ENCODE assay signal across 23 mouse cellular contexts in genomic region chr3:98418991-98419785, GRCm38 (mm10). TPM values are rescaled to one million over a fixed set of nuclear protein-coding genes. Genes with fewer than 3 reads are reported as not detected.
DNase-seq lines count a peak whose midpoint lies in the region; ATAC-seq lines count a peak whose summit lies in the region.
"Had no signal": no experiment of that assay in that cellular context is flagged by ENCODE, and none has a peak within 500 bp of the region (broad histone marks: within the 10 kb centered on the region; RNA-seq: fewer than 3 reads in every experiment).

No protein-coding gene starts in this region.

- no peaks in the 10 kb centered on the region for H3K9me3 ChIP-seq in liver, embryonic 16.5 days (replicated peaks; ENCODE audit: control insufficient read depth, low read length)
- no peaks in the 10 kb centered on the region for H3K9me3 ChIP-seq in liver, embryonic 12.5 days (replicated peaks)
- H3K9me3 ChIP-seq in intestine, embryonic 16.5 days (ENCODE audit: control insufficient read depth, low read length), result no peaks in the 10 kb centered on the region
- no peaks in the 10 kb centered on the region for H3K9me3 ChIP-seq in kidney, embryonic 14.5 days (ENCODE audit: control insufficient read depth, low read length)
- H3K9me3 ChIP-seq: embryonic facial prominence, embryonic 12.5 days; heart, embryonic 12.5 days; hindbrain, embryonic 10.5 days; limb, embryonic 10.5 days; midbrain, embryonic 15.5 days; neural tube, embryonic 12.5 days had no signal

- WGBS in liver, embryonic 16.5 days (ENCODE audit: insufficient replicate concordance), result 41% methylated on average over 6 of the region's 6 CpGs
- 59% methylated on average over 6 of the region's 6 CpGs for WGBS in liver, embryonic 12.5 days (ENCODE audit: insufficient replicate concordance)
- 38% methylated on average over 6 of the region's 6 CpGs for WGBS in intestine, embryonic 16.5 days
- 21% methylated on average over 6 of the region's 6 CpGs for WGBS in kidney, embryonic 14.5 days

- H3K36me3 ChIP-seq in liver, embryonic 16.5 days (ENCODE audit: control insufficient read depth, insufficient read depth), result no peaks in the 10 kb centered on the region
- no peaks in the 10 kb centered on the region for H3K36me3 ChIP-seq in liver, embryonic 12.5 days
- H3K36me3 ChIP-seq in intestine, embryonic 16.5 days (ENCODE audit: control insufficient read depth, insufficient read depth, low read length), result no peaks in the 10 kb centered on the region
- no peaks in the 10 kb centered on the region for H3K36me3 ChIP-seq in kidney, embryonic 14.5 days (ENCODE audit: control insufficient read depth, insufficient read depth, low read length)
- H3K36me3 ChIP-seq: embryonic facial prominence, embryonic 12.5 days; heart, embryonic 12.5 days; hindbrain, embryonic 10.5 days; limb, embryonic 10.5 days; midbrain, embryonic 15.5 days; neural tube, embryonic 12.5 days had no signal

- peak; percentile 47; the same call in 1 of the 2 replicates for ATAC-seq in liver, embryonic 16.5 days (ENCODE audit: low read depth)
- no peak for ATAC-seq in liver, embryonic 12.5 days
- peak; percentile 54 for ATAC-seq in intestine, embryonic 16.5 days
- ATAC-seq in kidney, embryonic 14.5 days (ENCODE audit: low FRiP score, low TSS enrichment), result peak; percentile 32; the same call in 1 of the 2 replicates
- ATAC-seq: CD4-positive, CD25-positive, alpha-beta regulatory T cell, adult 4 months; midbrain, embryonic 15.5 days had no signal

- no peak overlapping the region for H3K9ac ChIP-seq in liver, embryonic 16.5 days (ENCODE audit: low read depth, low read length)
- no peak overlapping the region for H3K9ac ChIP-seq in liver, embryonic 12.5 days
- H3K9ac ChIP-seq in intestine, embryonic 16.5 days (ENCODE audit: low read depth, low read length), result no peak overlapping the region
- H3K9ac ChIP-seq in kidney, embryonic 14.5 days (ENCODE audit: low read depth, low read length), result no peak overlapping the region
- H3K9ac ChIP-seq: embryonic facial prominence, embryonic 12.5 days; heart, embryonic 12.5 days; liver, embryonic 14.5 days; midbrain, embryonic 15.5 days; neural tube, embryonic 12.5 days had no signal

- H3K27me3 ChIP-seq in liver, embryonic 16.5 days (ENCODE audit: control insufficient read depth, insufficient read depth, low read depth, low read length), result no peaks in the 10 kb centered on the region
- H3K27me3 ChIP-seq in liver, embryonic 12.5 days (replicated peaks), result no peaks in the 10 kb centered on the region
- no peaks in the 10 kb centered on the region for H3K27me3 ChIP-seq in intestine, embryonic 16.5 days (replicated peaks; ENCODE audit: control insufficient read depth, insufficient read depth, low read length)
- H3K27me3 ChIP-seq in kidney, embryonic 14.5 days (ENCODE audit: control insufficient read depth, insufficient read depth, low read length), result no peaks in the 10 kb centered on the region
- H3K27me3 ChIP-seq: embryonic facial prominence, embryonic 12.5 days; heart, embryonic 12.5 days; midbrain, embryonic 15.5 days; neural tube, embryonic 12.5 days had no signal

- no peak overlapping the region for H3K27ac ChIP-seq in liver, embryonic 16.5 days (ENCODE audit: low read length)
- no peak overlapping the region for H3K27ac ChIP-seq in liver, embryonic 12.5 days
- peak overlapping the region; percentile 26 for H3K27ac ChIP-seq in intestine, embryonic 16.5 days (ENCODE audit: low read length)
- peak overlapping the region; percentile 3; the same call in 1 of the 2 replicates for H3K27ac ChIP-seq in kidney, embryonic 14.5 days (ENCODE audit: low read depth, low read length)
- H3K27ac ChIP-seq: embryonic facial prominence, embryonic 12.5 days; hindbrain, embryonic 10.5 days; limb, embryonic 10.5 days; liver, embryonic 14.5 days; macrophage; midbrain, embryonic 15.5 days; neural tube, embryonic 12.5 days had no signal

- no peak overlapping the region for H3K4me2 ChIP-seq in liver, embryonic 16.5 days (ENCODE audit: low read depth, low read length)
- no peak overlapping the region for H3K4me2 ChIP-seq in liver, embryonic 12.5 days
- no peak overlapping the region for H3K4me2 ChIP-seq in intestine, embryonic 16.5 days (ENCODE audit: low read depth, low read length)
- no peak overlapping the region; the same call in 1 of the 2 replicates for H3K4me2 ChIP-seq in kidney, embryonic 14.5 days (replicated peaks; ENCODE audit: low read depth, low read length)
- H3K4me2 ChIP-seq: embryonic facial prominence, embryonic 12.5 days; heart, embryonic 12.5 days; midbrain, embryonic 15.5 days; neural tube, embryonic 12.5 days had no signal

- peaks cover 10% of the 10 kb centered on the region for H3K4me1 ChIP-seq in liver, embryonic 16.5 days (ENCODE audit: control insufficient read depth, low read depth, low read length)
- H3K4me1 ChIP-seq in liver, embryonic 12.5 days, result peaks cover 32% of the 10 kb centered on the region
- peaks cover 40% of the 10 kb centered on the region for H3K4me1 ChIP-seq in intestine, embryonic 16.5 days (ENCODE audit: control insufficient read depth, insufficient read depth, low read length)
- H3K4me1 ChIP-seq in kidney, embryonic 14.5 days (ENCODE audit: control insufficient read depth, insufficient read depth, low read length), result peaks cover 27% of the 10 kb centered on the region
- H3K4me1 ChIP-seq: embryonic facial prominence, embryonic 12.5 days; midbrain, embryonic 15.5 days had no signal

- DNase-seq in telencephalon, adult 2 months (ENCODE audit: low read depth, low spot score), result peak; percentile 84
- DNase-seq in thymus, postnatal 0 days (ENCODE audit: low spot score), result no peak
- no peak for DNase-seq in adrenal gland, postnatal 14 days
- DNase-seq: cerebellum, adult 11 months; gastrocnemius, postnatal 25 days; layer of hippocampus, postnatal 36 days; thymus, postnatal 14 days had no signal

- no peak overlapping the region for H3K4me3 ChIP-seq in liver, embryonic 16.5 days (ENCODE audit: low read depth, low read length)
- no peak overlapping the region for H3K4me3 ChIP-seq in liver, embryonic 12.5 days
- no peak overlapping the region for H3K4me3 ChIP-seq in intestine, embryonic 16.5 days (ENCODE audit: low read length)
- no peak overlapping the region for H3K4me3 ChIP-seq in kidney, embryonic 14.5 days (ENCODE audit: low read length)
- H3K4me3 ChIP-seq: embryonic facial prominence, embryonic 12.5 days; heart, embryonic 12.5 days; hindbrain, embryonic 10.5 days; limb, embryonic 10.5 days; midbrain, embryonic 15.5 days; neural tube, embryonic 12.5 days had no signal

RNA-seq across cellular contexts. Expression of gene Zfp697, which starts 36.9 kb away (rescaled TPM):
- 2.0 and 2.1 TPM in 2 replicates for polyA plus RNA-seq in liver, embryonic 16.5 days (2015; fragmentation: Nextera tagmentation; extraction: Ambion mirVana)
- 3.9 TPM in 2 replicates for polyA plus RNA-seq in liver, embryonic 12.5 days (2016; fragmentation: Nextera tagmentation; extraction: Ambion mirVana)
- 6.1 and 7.4 TPM in 2 replicates for polyA plus RNA-seq in intestine, embryonic 16.5 days (2015; fragmentation: Nextera tagmentation; extraction: Ambion mirVana)
- 18.0 and 21.5 TPM in 2 replicates for polyA plus RNA-seq in kidney, embryonic 14.5 days (2014; fragmentation: Nextera tagmentation; extraction: Ambion mirVana)
- 1.3 and 1.4 TPM in 2 replicates for polyA plus RNA-seq in thymus, postnatal 0 days (2015; fragmentation: Nextera tagmentation; extraction: Ambion mirVana)
- total RNA-seq in adrenal gland, postnatal 14 days (2021), result 3.4 and 4.3 TPM in 2 replicates
- polyA plus RNA-seq: CD4-positive, CD25-positive, alpha-beta regulatory T cell, adult 4 months had no signal

RNA-seq across cellular contexts. Expression of gene Gm4450, which starts 37.7 kb away (rescaled TPM):
- not detected in 2 replicates for polyA plus RNA-seq in liver, embryonic 16.5 days (2015; fragmentation: Nextera tagmentation; extraction: Ambion mirVana)
- not detected in 2 replicates for polyA plus RNA-seq in liver, embryonic 12.5 days (2016; fragmentation: Nextera tagmentation; extraction: Ambion mirVana)
- polyA plus RNA-seq in intestine, embryonic 16.5 days (2015; fragmentation: Nextera tagmentation; extraction: Ambion mirVana), result not detected in 2 replicates
- 4.8 and 8.3 TPM in 2 replicates for polyA plus RNA-seq in kidney, embryonic 14.5 days (2014; fragmentation: Nextera tagmentation; extraction: Ambion mirVana)
- not detected in 2 replicates for polyA plus RNA-seq in thymus, postnatal 0 days (2015; fragmentation: Nextera tagmentation; extraction: Ambion mirVana)
- total RNA-seq in adrenal gland, postnatal 14 days (2021), result 0.96 TPM in 1 of 2 replicates, not detected in the other
- total RNA-seq: gastrocnemius, postnatal 25 days; layer of hippocampus, postnatal 36 days had no signal
- polyA plus RNA-seq: CD4-positive, CD25-positive, alpha-beta regulatory T cell, adult 4 months; embryonic facial prominence, embryonic 12.5 days; frontal cortex, adult 2 months; heart, embryonic 12.5 days; hindbrain, embryonic 10.5 days; intestine, embryonic 14.5 days; limb, embryonic 10.5 days; liver, embryonic 14.5 days; macrophage; neural tube, embryonic 12.5 days; stomach, embryonic 14.5 days had no signal

Comparison
In these comparisons a context has a peak if more than half of its experiments do, and no peak if none do; other contexts are left out.
1. H3K27ac ChIP-seq: peak in intestine, embryonic 16.5 days (single experiment) and kidney, embryonic 14.5 days (single experiment); none in liver, embryonic 16.5 days (single experiment) and liver, embryonic 12.5 days (single experiment).